Mouse (Mus musculus): ENCODE measurements around the gene Cdhr4. TPM values are rescaled to one million over a fixed set of nuclear protein-coding genes. Genes with fewer than 3 reads are reported as not detected.

Gene Cdhr4
- polyA plus RNA-seq, 1 experiment from 2014 or later: 5.5 TPM

DNA sequence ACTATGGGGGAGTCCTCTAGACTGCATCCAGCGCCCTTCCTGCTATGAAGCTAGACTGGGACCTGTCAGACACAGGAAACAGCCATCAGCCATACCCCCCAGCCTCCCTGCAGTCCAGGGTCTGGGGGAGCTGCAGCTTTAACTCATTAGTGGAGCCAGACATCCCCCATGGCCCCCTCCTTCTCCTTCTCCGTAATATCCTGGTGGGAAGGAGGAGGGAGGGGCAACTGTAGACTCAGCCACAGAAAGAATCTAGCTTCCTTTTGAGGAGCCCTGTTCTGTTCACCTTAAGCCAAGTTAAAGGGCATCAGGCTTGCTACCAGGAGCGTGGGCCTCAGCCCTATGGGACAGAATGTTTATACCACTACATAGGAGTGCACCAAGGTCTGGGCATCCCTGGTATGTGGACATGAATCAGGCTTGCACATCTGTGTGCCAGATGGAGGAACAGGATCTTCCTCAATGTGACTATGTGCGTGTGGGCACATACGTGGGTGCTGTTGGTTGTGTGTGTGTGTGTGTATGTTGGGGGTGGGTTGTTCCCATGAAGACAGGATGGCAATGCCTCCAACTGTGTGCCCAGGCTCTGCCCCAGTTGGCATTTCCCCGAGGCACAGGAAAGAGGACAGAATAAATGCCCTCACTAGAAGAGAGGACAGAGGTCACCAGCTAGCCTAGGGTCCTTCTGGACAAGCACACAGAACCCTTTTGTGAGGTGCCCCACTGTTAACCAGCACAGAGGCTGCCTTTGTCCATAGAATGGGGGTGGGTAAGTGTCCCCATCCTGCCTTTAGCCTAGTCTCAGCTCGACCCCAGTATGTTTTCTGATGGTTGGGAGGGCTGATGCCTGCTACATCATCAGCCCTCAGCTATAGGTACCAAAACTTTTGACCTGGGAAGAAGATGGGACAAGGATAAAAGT is 10.4 kb upstream of the Cdhr4 start:
- Histone ChIP-seq H3K4me2 (replicated peaks) (peak overlapping the region; percentile 84), H3K36me3 (no peaks in the 10 kb centered on the region), H3K9ac (no peak overlapping the region), H3K9me3 (replicated peaks) (no peaks in the 10 kb centered on the region), H3K4me3 (peak overlapping the region; percentile 6; the same call in 1 of the 2 replicates), H3K4me1 (peaks cover 38% of the 10 kb centered on the region), H3K27ac (peak overlapping the region; percentile 82), H3K27me3 (peaks cover 24% of the 10 kb centered on the region)
- no peak for ATAC-seq (ENCODE audit: low FRiP score)
- 48% methylated on average over 7 of the region's 7 CpGs for WGBS

GRCm38 (mm10) chr9:107982681-107983346 is 9.5 kb upstream of the Cdhr4 start, which contains the start of gene Gm20661:
TSS of gene Gm20661 (plus strand) at chr9:107983058.
- peak within 1 kb of the TSS; percentile 82 for H3K27ac ChIP-seq
- no peaks in the 10 kb centered on the region for H3K9me3 ChIP-seq (replicated peaks)
- H3K4me1 ChIP-seq: peaks cover 38% of the 10 kb centered on the region
- H3K4me2 ChIP-seq (replicated peaks): peak within 1 kb of the TSS; percentile 84
- no peaks in the 10 kb centered on the region for H3K36me3 ChIP-seq
- ATAC-seq (ENCODE audit: low FRiP score): no peak
- H3K27me3 ChIP-seq: peaks cover 24% of the 10 kb centered on the region
- H3K4me3 ChIP-seq: peak within 1 kb of the TSS; percentile 62
- H3K9ac ChIP-seq: peak within 1 kb of the TSS; percentile 41
- WGBS: 48% methylated on average over 14 of the region's 14 CpGs

GRCm38 (mm10) chr9:107983421-107983890 is 8.8 kb upstream of the Cdhr4 start:
- no peak for ATAC-seq (ENCODE audit: low FRiP score)
- Histone ChIP-seq H3K4me2 (replicated peaks) (peak overlapping the region; percentile 84), H3K4me1 (peaks cover 41% of the 10 kb centered on the region), H3K36me3 (no peaks in the 10 kb centered on the region), H3K9ac (peak overlapping the region; percentile 35; the same call in 1 of the 2 replicates), H3K27ac (peak overlapping the region; percentile 82), H3K4me3 (peak overlapping the region; percentile 62), H3K9me3 (replicated peaks) (no peaks in the 10 kb centered on the region), H3K27me3 (peaks cover 24% of the 10 kb centered on the region)
- 37% methylated on average over 4 of the region's 4 CpGs for WGBS

GRCm38 (mm10) chr9:107984052-107984753 is 8.1 kb upstream of the Cdhr4 start:
- H3K4me1 ChIP-seq: peaks cover 41% of the 10 kb centered on the region
- ATAC-seq (ENCODE audit: low FRiP score): no peak
- H3K9ac ChIP-seq: peak overlapping the region; percentile 68
- no peaks in the 10 kb centered on the region for H3K36me3 ChIP-seq
- H3K9me3 ChIP-seq (replicated peaks): no peaks in the 10 kb centered on the region
- H3K4me2 ChIP-seq (replicated peaks): peak overlapping the region; percentile 84
- WGBS: 58% methylated on average over 19 of the region's 19 CpGs
- peak overlapping the region; percentile 62 for H3K4me3 ChIP-seq
- peak overlapping the region; percentile 82 for H3K27ac ChIP-seq
- H3K27me3 ChIP-seq: peaks cover 24% of the 10 kb centered on the region

GRCm38 (mm10) chr9:107984754-107985055 is 7.6 kb upstream of the Cdhr4 start:
- no peaks in the 10 kb centered on the region for H3K9me3 ChIP-seq (replicated peaks)
- H3K4me2 ChIP-seq (replicated peaks): peak overlapping the region; percentile 84
- ATAC-seq (ENCODE audit: low FRiP score): no peak
- no peaks in the 10 kb centered on the region for H3K36me3 ChIP-seq
- peak overlapping the region; percentile 82 for H3K27ac ChIP-seq
- peak overlapping the region; percentile 62 for H3K4me3 ChIP-seq
- H3K4me1 ChIP-seq: peaks cover 41% of the 10 kb centered on the region
- H3K27me3 ChIP-seq: peaks cover 24% of the 10 kb centered on the region
- peak overlapping the region; percentile 68 for H3K9ac ChIP-seq
- WGBS: 53% methylated on average over 9 of the region's 9 CpGs

DNA sequence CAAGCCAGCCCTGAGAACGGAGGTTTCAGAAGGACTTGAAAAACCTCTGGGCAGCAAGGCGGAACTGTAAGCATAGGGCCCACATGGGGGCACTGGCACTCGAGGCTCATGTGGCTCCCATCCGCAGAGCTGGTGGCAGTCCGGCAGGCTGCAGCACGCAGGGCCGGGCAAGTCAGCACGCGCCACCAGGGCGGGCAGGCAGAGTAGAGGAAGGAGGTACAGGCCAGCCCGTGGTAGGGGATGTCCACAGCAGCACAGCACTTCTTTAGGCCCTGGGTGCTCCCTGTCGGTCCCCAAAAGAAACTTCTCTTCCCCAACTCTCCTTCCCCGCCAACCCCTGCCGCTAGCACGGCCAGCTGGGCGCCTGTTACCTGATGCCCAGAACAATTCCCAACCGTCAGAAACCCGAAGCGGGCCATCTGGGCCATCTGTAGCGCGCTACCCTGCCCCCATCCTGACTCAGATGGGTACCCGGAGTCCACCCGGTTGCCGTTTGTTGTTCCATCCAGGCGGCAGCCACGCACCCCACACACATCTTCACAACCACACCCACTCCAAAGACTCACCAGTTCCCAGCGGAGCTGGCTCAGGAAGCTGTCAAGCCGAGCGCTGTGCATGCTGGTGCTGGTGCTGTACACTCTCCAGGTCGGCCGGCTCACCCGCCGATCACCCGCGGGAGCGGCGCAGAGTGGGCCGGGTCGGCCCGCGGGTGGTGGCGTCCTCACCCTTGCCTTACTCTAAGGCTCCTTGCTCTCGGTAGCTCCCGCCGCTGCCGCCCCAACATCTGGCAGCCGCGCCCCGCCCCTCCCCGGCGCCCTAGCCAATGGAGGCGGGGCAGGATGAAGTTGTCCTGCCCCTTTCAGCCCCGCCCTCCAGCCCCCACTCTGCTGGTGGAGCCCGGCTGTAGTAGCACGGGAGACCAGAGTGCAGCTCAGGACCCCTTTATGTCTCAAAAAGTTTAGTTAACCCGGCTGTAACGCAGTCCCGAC is 6.9 kb upstream of the Cdhr4 start, which contains the start of gene Inka1:
Inka1 (minus strand) TSS at position 749 of the 989 bp plus-strand sequence.
- Histone ChIP-seq H3K36me3 (no peaks in the 10 kb centered on the region), H3K4me1 (peaks cover 41% of the 10 kb centered on the region), H3K4me3 (peak within 1 kb of the TSS; percentile 62), H3K9me3 (replicated peaks) (no peaks in the 10 kb centered on the region), H3K4me2 (replicated peaks) (peak within 1 kb of the TSS; percentile 84), H3K27ac (peak within 1 kb of the TSS; percentile 82), H3K9ac (peak within 1 kb of the TSS; percentile 68), H3K27me3 (peaks cover 24% of the 10 kb centered on the region)
- ATAC-seq (ENCODE audit: low FRiP score): peak; percentile 77
- under 1% methylated on average over 58 of the region's 58 CpGs for WGBS

DNA sequence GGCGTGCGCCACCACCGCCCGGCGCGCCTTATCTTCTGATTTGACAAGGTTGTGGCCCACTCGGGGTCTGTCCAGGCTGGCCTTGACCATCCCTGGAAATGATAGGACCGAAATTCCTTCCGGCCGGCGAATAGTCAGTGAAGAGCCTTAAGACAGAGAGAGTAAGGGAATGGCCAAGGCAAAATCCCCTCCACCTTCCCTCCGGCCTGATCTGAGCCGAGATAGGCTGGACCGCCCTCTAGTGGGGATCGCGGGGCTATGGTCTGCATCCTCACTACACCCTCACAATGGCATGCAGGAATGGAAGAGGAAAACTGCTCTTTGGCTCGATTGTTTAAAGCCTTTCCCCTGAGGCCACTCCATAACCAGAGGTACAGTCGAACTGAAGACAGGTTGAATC is 5.9 kb upstream of the Cdhr4 start:
- H3K9ac ChIP-seq: no peak overlapping the region
- peak overlapping the region; percentile 84 for H3K4me2 ChIP-seq (replicated peaks)
- peaks cover 24% of the 10 kb centered on the region for H3K27me3 ChIP-seq
- H3K9me3 ChIP-seq (replicated peaks): no peaks in the 10 kb centered on the region
- H3K36me3 ChIP-seq: no peaks in the 10 kb centered on the region
- peak overlapping the region; percentile 62; the same call in 1 of the 2 replicates for H3K4me3 ChIP-seq
- H3K4me1 ChIP-seq: peaks cover 33% of the 10 kb centered on the region
- WGBS: 7% methylated on average over 18 of the region's 18 CpGs
- 0 out of 2 replicates have a peak overlapping the region, but pooled peaks have one; percentile 4 for H3K27ac ChIP-seq
- ATAC-seq (ENCODE audit: low FRiP score): peak; percentile 72

GRCm38 (mm10) chr9:107987950-107988349 is 4.3 kb upstream of the Cdhr4 start:
- no peaks in the 10 kb centered on the region for H3K36me3 ChIP-seq
- 68% methylated on average over 3 of the region's 3 CpGs for WGBS
- H3K9me3 ChIP-seq (replicated peaks): no peaks in the 10 kb centered on the region
- no peak overlapping the region for H3K4me2 ChIP-seq (replicated peaks)
- no peak overlapping the region for H3K4me3 ChIP-seq
- H3K4me1 ChIP-seq: peaks cover 20% of the 10 kb centered on the region
- ATAC-seq (ENCODE audit: low FRiP score): no peak
- H3K27ac ChIP-seq: no peak overlapping the region
- no peak overlapping the region for H3K9ac ChIP-seq
- peaks cover 24% of the 10 kb centered on the region for H3K27me3 ChIP-seq

GRCm38 (mm10) chr9:107993013-107993412 is 716 bp downstream of the Cdhr4 start:
- WGBS: 77% methylated on average over 11 of the region's 11 CpGs
- H3K4me2 ChIP-seq (replicated peaks): no peak overlapping the region
- peaks cover 3% of the 10 kb centered on the region; the same call in 1 of the 2 replicates for H3K4me1 ChIP-seq
- no peak overlapping the region for H3K4me3 ChIP-seq
- H3K9ac ChIP-seq: no peak overlapping the region
- ATAC-seq (ENCODE audit: low FRiP score): no peak
- H3K27ac ChIP-seq: no peak overlapping the region
- H3K27me3 ChIP-seq: no peaks in the 10 kb centered on the region
- no peaks in the 10 kb centered on the region for H3K36me3 ChIP-seq
- no peaks in the 10 kb centered on the region for H3K9me3 ChIP-seq (replicated peaks)

- no peak overlapping the region for H3K4me3 ChIP-seq
- WGBS: 72% methylated on average over 2 of the region's 2 CpGs
- H3K4me2 ChIP-seq (replicated peaks): no peak overlapping the region
- H3K9ac ChIP-seq: no peak overlapping the region
- no peaks in the 10 kb centered on the region for H3K4me1 ChIP-seq
- H3K27ac ChIP-seq: no peak overlapping the region
- no peaks in the 10 kb centered on the region for H3K9me3 ChIP-seq (replicated peaks)
- H3K36me3 ChIP-seq: no peaks in the 10 kb centered on the region
- no peak for ATAC-seq (ENCODE audit: low FRiP score)
- no peaks in the 10 kb centered on the region for H3K27me3 ChIP-seq
These were observed 2.2 kb downstream of the Cdhr4 start for GRCm38 (mm10) chr9:107994464-107994863.

DNA sequence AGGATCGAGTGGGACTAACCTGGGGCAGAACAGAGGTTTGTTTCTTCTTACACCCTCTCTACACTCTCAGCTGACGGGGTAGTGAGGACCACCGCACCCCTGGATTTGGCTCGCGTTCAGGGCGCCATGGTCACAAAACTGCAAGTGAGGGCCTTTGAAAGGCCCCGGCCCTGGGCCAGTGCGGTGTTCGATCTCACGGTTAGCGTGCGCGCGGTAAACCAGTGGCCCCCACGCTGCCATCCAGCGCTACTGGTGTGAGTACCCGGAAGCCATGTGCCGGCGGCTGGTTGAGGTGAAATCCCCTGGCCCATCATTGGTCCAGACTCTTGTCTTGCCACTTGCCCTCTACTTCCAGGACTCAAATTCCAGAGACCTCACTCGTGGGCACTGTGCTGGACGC is 3.2 kb downstream of the Cdhr4 start:
- H3K4me2 ChIP-seq (replicated peaks): no peak overlapping the region
- no peak overlapping the region for H3K27ac ChIP-seq
- H3K9me3 ChIP-seq (replicated peaks): no peaks in the 10 kb centered on the region
- H3K4me1 ChIP-seq: no peaks in the 10 kb centered on the region
- no peak overlapping the region for H3K9ac ChIP-seq
- ATAC-seq (ENCODE audit: low FRiP score): no peak
- H3K4me3 ChIP-seq: no peak overlapping the region
- H3K27me3 ChIP-seq: no peaks in the 10 kb centered on the region
- H3K36me3 ChIP-seq: no peaks in the 10 kb centered on the region
- WGBS: 94% methylated on average over 21 of the region's 21 CpGs
